Mouse (Mus musculus) heart, embryonic 11.5 days (tissue): ENCODE data around the gene Evx1. TPM values are rescaled to one million over a fixed set of nuclear protein-coding genes. Genes with fewer than 3 reads are reported as not detected.

ENCODE experiments used
- ATAC-seq: fragments of 200-750 bp; cut with Nextera tagmentation; replicated peaks from 2 replicates; pipeline ENCODE4 v1.8.0; 2017; ENCODE audit warnings: moderate library complexity; ENCODE audit not compliant: insufficient number of reproducible peaks, low FRiP score, low TSS enrichment
- H3K27ac ChIP-seq: fragments of 300-500 bp; sonication (generic); 2 replicates; pipeline ENCODE4 v1.5.1; 2014; ENCODE audit warnings: mild to moderate bottlenecking, low read depth, low read length
- H3K27me3 ChIP-seq: fragments of 300-500 bp; sonication (generic); 2 replicates; pipeline ENCODE4 v1.6.1; 2014; ENCODE audit warnings: mild to moderate bottlenecking, low read length, mixed read lengths; ENCODE audit not compliant: control insufficient read depth, insufficient read depth
- H3K36me3 ChIP-seq: fragments of 300-500 bp; sonication (generic); 2 replicates; pipeline ENCODE4 v1.6.1; 2014; ENCODE audit warnings: mild to moderate bottlenecking, low read length, moderate library complexity, mixed read lengths; ENCODE audit not compliant: control insufficient read depth, insufficient read depth
- H3K4me1 ChIP-seq: fragments of 300-500 bp; sonication (generic); 2 replicates; pipeline ENCODE4 v1.6.1; 2014; ENCODE audit warnings: low read length; ENCODE audit not compliant: control insufficient read depth, insufficient read depth
- H3K4me2 ChIP-seq: fragments of 300-500 bp; sonication (generic); 2 replicates; pipeline ENCODE4 v1.6.1; 2014; ENCODE audit warnings: mild to moderate bottlenecking, moderate library complexity
- H3K4me3 ChIP-seq: fragments of 300-500 bp; sonication (generic); 2 replicates; pipeline ENCODE4 v1.5.1; 2014; ENCODE audit warnings: low read depth, low read length
- H3K9ac ChIP-seq: fragments of 300-500 bp; sonication (generic); 2 replicates; pipeline ENCODE4 v1.6.1; 2014; ENCODE audit warnings: mild to moderate bottlenecking, low read depth, low read length, moderate library complexity
- H3K9me3 ChIP-seq: fragments of 300-500 bp; sonication (generic); replicated peaks from 2 replicates; pipeline ENCODE4 v1.6.1; 2016; ENCODE audit warnings: low read length; ENCODE audit not compliant: control insufficient read depth
- WGBS: fragments of 180-500 bp; shearing (Covaris S2); extraction: QIAGEN DNeasy Blood & Tissue Kit; methylation state at CpG from one replicate; pipeline ENCODE4 v1.1.7; 2014; ENCODE audit not compliant: insufficient replicate concordance; 5-methylcytosine and 5-hydroxymethylcytosine counted together
- polyA plus RNA-seq: library from polyadenylated mRNA; unstranded; fragments of >200 nt; fragmentation: Nextera tagmentation; extraction: Ambion mirVana; gene quantifications from 2 replicates; pipeline ENCODE4 v1.2.1, GENCODE M21; 2014

Evx1 gene
- polyA plus RNA-seq, 1 experiment from 2014 or later: not detected

DNA sequence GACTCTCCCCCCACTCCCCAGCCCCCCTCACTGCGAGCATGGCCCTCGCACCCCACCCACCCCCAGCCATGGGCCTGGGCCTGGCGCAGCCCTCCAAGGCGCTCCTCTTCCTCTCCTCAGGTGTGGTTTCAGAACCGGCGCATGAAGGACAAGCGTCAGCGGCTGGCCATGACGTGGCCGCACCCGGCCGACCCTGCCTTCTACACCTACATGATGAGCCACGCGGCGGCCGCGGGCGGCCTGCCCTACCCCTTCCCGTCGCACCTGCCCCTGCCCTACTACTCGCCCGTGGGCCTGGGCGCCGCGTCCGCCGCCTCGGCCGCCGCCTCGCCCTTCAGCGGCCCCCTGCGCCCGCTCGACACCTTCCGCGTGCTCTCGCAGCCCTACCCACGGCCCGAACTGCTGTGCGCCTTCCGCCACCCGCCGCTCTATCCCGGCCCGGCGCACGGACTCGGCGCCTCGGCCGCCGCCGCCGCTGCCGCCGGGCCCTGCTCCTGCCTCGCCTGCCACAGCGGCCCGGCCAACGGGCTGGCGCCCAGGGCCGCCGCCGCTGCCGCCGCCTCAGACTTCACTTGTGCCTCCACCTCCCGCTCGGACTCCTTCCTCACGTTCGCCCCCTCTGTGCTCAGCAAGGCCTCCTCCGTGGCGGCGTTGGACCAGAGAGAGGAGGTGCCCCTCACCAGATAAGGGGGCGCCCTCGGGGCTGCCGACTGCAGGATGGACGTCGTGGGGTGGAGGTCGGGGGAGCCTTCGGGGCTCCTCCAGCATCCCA is 3.3 kb downstream of the Evx1 start:
- peak overlapping the region; percentile 71 for H3K4me2 ChIP-seq
- H3K9ac ChIP-seq: 0 out of 2 replicates have a peak overlapping the region, but pooled peaks have one; percentile 28
- no peak overlapping the region for H3K27ac ChIP-seq
- 5% methylated on average over 66 of the region's 81 CpGs for WGBS
- H3K4me1 ChIP-seq: peaks cover 8% of the 10 kb centered on the region
- H3K9me3 ChIP-seq: no peaks in the 10 kb centered on the region
- ATAC-seq: 0 out of 2 replicates have a peak, but pooled peaks have one; percentile 22
- H3K4me3 ChIP-seq: peak overlapping the region; percentile 41
- H3K27me3 ChIP-seq: peaks cover 88% of the 10 kb centered on the region
- no peaks in the 10 kb centered on the region for H3K36me3 ChIP-seq

GRCm38 (mm10) chr6:52317461-52318180 is 4.3 kb downstream of the Evx1 start:
- no peaks in the 10 kb centered on the region for H3K36me3 ChIP-seq
- peaks cover 8% of the 10 kb centered on the region for H3K4me1 ChIP-seq
- H3K27me3 ChIP-seq: peaks cover 89% of the 10 kb centered on the region
- no peaks in the 10 kb centered on the region for H3K9me3 ChIP-seq
- H3K4me3 ChIP-seq: no peak overlapping the region
- WGBS: 34% methylated on average over 14 of the region's 14 CpGs
- no peak overlapping the region for H3K4me2 ChIP-seq
- H3K27ac ChIP-seq: no peak overlapping the region
- ATAC-seq: no peak
- no peak overlapping the region for H3K9ac ChIP-seq

DNA sequence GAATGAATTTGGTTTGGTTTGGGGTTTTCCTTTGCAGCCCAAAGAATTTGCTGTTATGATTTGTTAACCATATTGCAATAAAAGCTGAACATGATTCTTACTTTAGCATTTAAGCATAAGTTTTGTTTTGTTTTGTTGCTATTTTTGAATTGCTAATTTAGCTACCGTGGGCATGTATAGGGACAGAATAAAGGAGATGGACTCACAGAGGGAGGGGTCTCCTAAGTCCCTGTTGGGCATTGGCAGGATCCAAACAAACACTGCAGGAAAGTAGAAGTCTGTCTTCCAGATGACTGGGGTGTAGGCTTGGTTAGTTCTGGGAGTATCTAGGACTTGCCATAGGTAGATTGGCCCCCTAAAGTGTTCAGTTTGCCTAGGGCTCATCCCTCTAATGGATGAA is 5.0 kb downstream of the Evx1 start:
- 46% methylated on average over 1 of the region's 1 CpGs for WGBS
- H3K27ac ChIP-seq: no peak overlapping the region
- H3K4me1 ChIP-seq: peaks cover 8% of the 10 kb centered on the region
- no peak overlapping the region for H3K4me3 ChIP-seq
- H3K36me3 ChIP-seq: no peaks in the 10 kb centered on the region
- no peak overlapping the region for H3K9ac ChIP-seq
- H3K27me3 ChIP-seq: peaks cover 93% of the 10 kb centered on the region
- no peak overlapping the region for H3K4me2 ChIP-seq
- ATAC-seq: no peak
- no peaks in the 10 kb centered on the region for H3K9me3 ChIP-seq

DNA sequence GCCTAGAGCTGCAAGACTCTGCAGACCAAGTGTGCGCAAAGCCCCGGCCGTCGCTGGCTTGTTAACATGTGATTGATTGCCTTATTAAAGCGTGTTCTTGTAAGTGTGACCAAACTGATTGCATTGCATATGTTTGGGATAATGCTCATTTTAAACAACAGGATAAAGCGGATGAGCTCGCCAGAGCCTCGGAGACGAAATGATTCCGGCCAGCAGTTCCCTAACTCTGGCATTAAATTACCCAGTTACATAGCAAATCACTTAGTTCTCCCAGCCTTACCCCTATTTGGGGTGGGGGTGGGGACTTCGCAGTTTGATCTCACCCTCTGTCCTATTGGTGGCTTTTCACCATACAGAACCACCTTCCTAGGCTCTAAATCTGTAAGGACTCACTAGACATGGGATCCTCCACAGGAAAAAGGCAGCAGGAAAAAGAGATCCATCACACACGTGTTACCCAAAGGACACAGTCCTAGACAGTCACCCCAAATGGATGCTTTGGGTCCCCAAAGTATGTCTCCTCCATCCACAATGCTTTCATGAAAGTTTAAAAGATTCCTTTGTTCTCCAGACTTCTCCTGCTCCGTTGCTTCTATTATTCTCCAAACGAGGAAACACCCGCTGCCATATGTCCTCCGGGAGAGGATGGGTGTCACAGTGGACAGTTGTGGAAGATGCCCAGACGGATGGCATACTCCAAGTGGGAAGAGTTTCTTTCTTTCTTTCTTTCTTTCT is 6.8 kb downstream of the Evx1 start:
- ATAC-seq: no peak

DNA sequence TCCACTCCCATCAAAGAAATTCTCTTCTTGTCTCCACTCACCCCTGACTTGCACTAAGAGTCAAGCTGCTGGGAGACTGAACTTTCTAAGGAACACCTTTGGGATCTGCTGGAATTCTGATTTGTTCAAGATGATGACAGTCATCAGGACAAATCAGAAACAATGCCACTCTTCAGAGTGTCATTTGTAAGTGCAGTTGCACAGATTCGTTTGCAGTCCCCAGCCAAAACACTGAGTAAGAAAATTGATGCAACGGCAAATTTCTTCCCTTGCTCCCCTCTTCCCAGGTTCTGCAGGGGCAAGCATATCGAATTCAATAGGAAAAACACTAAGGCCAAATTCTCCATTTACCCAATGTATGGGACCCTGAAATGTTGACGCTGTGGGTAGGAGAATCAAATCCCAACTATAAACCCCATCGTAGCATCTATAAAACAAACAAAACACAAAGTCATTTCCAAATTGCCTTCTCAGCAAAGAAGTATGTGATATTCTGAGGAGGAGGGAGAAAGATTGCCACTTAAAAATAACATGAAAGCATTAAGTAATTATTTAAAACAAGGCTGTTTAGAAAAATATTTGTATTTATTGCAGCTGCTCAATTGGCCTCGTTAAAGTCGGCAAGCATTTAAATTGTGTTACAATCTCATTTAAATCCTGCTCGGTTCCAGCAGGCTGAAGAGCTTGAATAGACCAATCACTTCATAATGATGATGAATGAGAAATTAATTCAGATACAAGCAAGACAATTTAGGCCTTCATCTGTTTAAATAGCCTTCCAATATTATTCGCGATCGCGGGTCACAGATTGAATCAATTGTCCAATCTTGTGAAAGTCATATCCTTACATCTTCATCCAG is 7.9 kb downstream of the Evx1 start:
- H3K4me3 ChIP-seq: no peak overlapping the region
- no peak overlapping the region for H3K27ac ChIP-seq
- ATAC-seq: no peak
- 8% methylated on average over 12 of the region's 12 CpGs for WGBS
- no peak overlapping the region for H3K9ac ChIP-seq
- H3K4me2 ChIP-seq: no peak overlapping the region
- H3K9me3 ChIP-seq: no peaks in the 10 kb centered on the region
- peaks cover 7% of the 10 kb centered on the region for H3K4me1 ChIP-seq
- peaks cover 87% of the 10 kb centered on the region for H3K27me3 ChIP-seq
- no peaks in the 10 kb centered on the region for H3K36me3 ChIP-seq

More for the DNA sequence above, 6.8 kb downstream of the Evx1 start:
- no peak overlapping the region for H3K4me3 ChIP-seq
- H3K4me1 ChIP-seq: peaks cover 8% of the 10 kb centered on the region
- no peaks in the 10 kb centered on the region for H3K9me3 ChIP-seq
- no peak overlapping the region for H3K27ac ChIP-seq
- WGBS: 5% methylated on average over 17 of the region's 17 CpGs
- H3K4me2 ChIP-seq: no peak overlapping the region
- no peak overlapping the region for H3K9ac ChIP-seq
- no peaks in the 10 kb centered on the region for H3K36me3 ChIP-seq
- H3K27me3 ChIP-seq: peaks cover 90% of the 10 kb centered on the region

DNA sequence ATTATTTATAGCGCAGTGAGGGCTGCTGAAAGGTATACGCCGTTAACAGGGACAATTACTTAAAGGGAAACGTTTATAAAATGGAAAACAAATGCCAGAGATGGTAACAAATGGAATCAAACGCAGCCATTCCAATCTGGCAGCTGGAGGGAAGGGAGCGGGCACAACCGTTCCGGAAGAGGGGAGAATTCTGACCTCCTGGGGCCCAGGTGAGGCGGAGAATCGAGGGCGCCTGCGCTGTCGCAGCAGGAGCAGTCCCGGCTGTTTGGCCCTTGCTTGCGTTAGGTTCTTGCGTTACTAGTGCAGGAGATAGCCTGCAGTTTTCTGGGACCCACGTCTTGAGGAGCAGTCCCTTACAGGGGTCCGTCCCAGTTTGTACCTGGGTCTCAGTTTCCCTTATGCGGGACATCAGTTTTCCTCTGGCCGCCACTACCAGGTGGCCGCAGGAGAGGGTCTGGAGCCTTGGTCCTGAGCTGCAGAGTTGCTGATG is 8.6 kb downstream of the Evx1 start:
- H3K9me3 ChIP-seq: no peaks in the 10 kb centered on the region
- H3K4me2 ChIP-seq: no peak overlapping the region
- no peak overlapping the region for H3K9ac ChIP-seq
- H3K4me1 ChIP-seq: 0 out of 2 replicates have a peak, but pooled peaks cover under 1% of the 10 kb centered on the region
- H3K27ac ChIP-seq: no peak overlapping the region
- WGBS: 2% methylated on average over 21 of the region's 21 CpGs
- no peak overlapping the region for H3K4me3 ChIP-seq
- H3K36me3 ChIP-seq: no peaks in the 10 kb centered on the region
- peaks cover 81% of the 10 kb centered on the region for H3K27me3 ChIP-seq
- ATAC-seq: no peak

- Histone ChIP-seq H3K4me1 (no peaks in the 10 kb centered on the region), H3K9me3 (no peaks in the 10 kb centered on the region), H3K27me3 (peaks cover 72% of the 10 kb centered on the region), H3K36me3 (no peaks in the 10 kb centered on the region), H3K4me3 (no peak overlapping the region), H3K4me2 (no peak overlapping the region), H3K9ac (no peak overlapping the region), H3K27ac (no peak overlapping the region)
- no peak for ATAC-seq
- WGBS: 3% methylated on average over 16 of the region's 16 CpGs
Observed at GRCm38 (mm10) chr6:52322721-52323215, 9.5 kb downstream of the Evx1 start.
